Mouse (Mus musculus) brain, embryonic 18.5 days (tissue): ENCODE data around the gene Ccser1.

Source experiments
- DNase-seq: peaks from one replicate; pipeline ENCODE4 v3.0.0-alpha.2; 2012; ENCODE audit warnings: low read depth, low spot score

The Ccser1 gene

GRCm38 (mm10) chr6:61296188-61297037 is 116.3 kb downstream of the Ccser1 start:
- DNase-seq: peak; percentile 49

GRCm38 (mm10) chr6:61300441-61300840 is 120.3 kb downstream of the Ccser1 start:
- no peak for DNase-seq

GRCm38 (mm10) chr6:61300975-61301374 is 120.9 kb downstream of the Ccser1 start:
- DNase-seq: no peak

GRCm38 (mm10) chr6:61301631-61302030 is 121.5 kb downstream of the Ccser1 start:
- DNase-seq: no peak

- DNase-seq: no peak
Measured at GRCm38 (mm10) chr6:61311324-61312091, 131.4 kb downstream of the Ccser1 start.

GRCm38 (mm10) chr6:61315884-61316601 is 135.9 kb downstream of the Ccser1 start:
- DNase-seq: peak; percentile 16

GRCm38 (mm10) chr6:61320842-61321241 is 140.7 kb downstream of the Ccser1 start:
- no peak for DNase-seq

- DNase-seq: no peak
Measured at GRCm38 (mm10) chr6:61322328-61322727, 142.2 kb downstream of the Ccser1 start.

- no peak for DNase-seq
Measured at GRCm38 (mm10) chr6:61326131-61326530, 146.0 kb downstream of the Ccser1 start.

GRCm38 (mm10) chr6:61328981-61329380 is 148.9 kb downstream of the Ccser1 start:
- no peak for DNase-seq

- no peak for DNase-seq
Measured at GRCm38 (mm10) chr6:61329593-61330540, 149.7 kb downstream of the Ccser1 start.

- DNase-seq: no peak
Measured at GRCm38 (mm10) chr6:61334466-61334865, 154.3 kb downstream of the Ccser1 start.

- no peak for DNase-seq
Measured at GRCm38 (mm10) chr6:61347045-61347838, 167.1 kb downstream of the Ccser1 start.

- no peak for DNase-seq
Measured at GRCm38 (mm10) chr6:61363722-61364121, 183.6 kb downstream of the Ccser1 start.

- DNase-seq: peak; percentile 57
Measured at GRCm38 (mm10) chr6:61382526-61382925, 202.4 kb downstream of the Ccser1 start.

GRCm38 (mm10) chr6:61382991-61383390 is 202.9 kb downstream of the Ccser1 start:
- DNase-seq: no peak

- no peak for DNase-seq
Measured at GRCm38 (mm10) chr6:61387046-61387445, 206.9 kb downstream of the Ccser1 start.

GRCm38 (mm10) chr6:61427490-61427889 is 247.4 kb downstream of the Ccser1 start:
- no peak for DNase-seq

GRCm38 (mm10) chr6:61430881-61431725 is 251.0 kb downstream of the Ccser1 start:
- DNase-seq: no peak
